Mouse (Mus musculus): ENCODE results near the gene Antxr2.

DNA sequence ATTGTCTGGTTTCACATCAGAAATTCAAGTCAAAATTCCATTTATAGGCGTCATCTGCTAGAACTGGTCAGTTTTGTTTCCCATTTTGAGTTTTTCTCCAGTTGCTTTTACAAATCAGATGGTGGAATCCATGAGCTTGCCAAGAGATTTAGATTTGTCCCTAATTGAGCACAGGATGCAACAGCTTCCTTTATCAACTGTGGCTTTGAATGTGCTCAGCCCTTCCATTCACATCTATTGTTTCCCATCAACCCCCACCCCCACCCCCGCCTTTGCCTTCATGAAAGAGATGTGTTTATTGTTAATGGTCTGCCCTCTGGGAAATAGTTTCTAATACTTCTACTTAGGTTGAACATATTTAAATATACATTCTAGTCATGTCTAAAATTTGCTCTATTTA is 149.4 kb downstream of the Antxr2 start:
- TF ChIP-seq CTCF (IDR thresholded peaks at IDR 0.05; ENCODE audit: insufficient read depth, low read length) (no peak), POLR2A (IDR thresholded peaks at IDR 0.05; ENCODE audit: borderline replicate concordance, extremely low read depth, low read depth, low read length) (no peak)

Data from lung, adult 2 months (tissue).